Mouse (Mus musculus): ENCODE measurements around the gene Birc6. TPM values are rescaled to one million over a fixed set of nuclear protein-coding genes. Genes with fewer than 3 reads are reported as not detected.

Birc6 gene
- polyA plus RNA-seq, 1 experiment from 2014 or later = 97.1 TPM

GRCm38 (mm10) chr17:74716643-74717042, 188.5 kb downstream of the Birc6 start:
- ATAC-seq = no peak
- Histone ChIP-seq H3K4me1 (replicated peaks) (peaks cover 7% of the 10 kb centered on the region), H3K4me2 (replicated peaks) (peak overlapping the region; percentile 69; the same call in 1 of the 2 replicates), H3K9me3 (no peaks in the 10 kb centered on the region), H3K4me3 (replicated peaks) (0 out of 2 replicates have a peak overlapping the region, but pooled peaks have one; percentile 82), H3K27me3 (0 out of 2 replicates have a peak, but pooled peaks cover 13% of the 10 kb centered on the region), H3K9ac (replicated peaks) (no peak overlapping the region), H3K36me3 (peaks cover 3% of the 10 kb centered on the region), H3K27ac (no peak overlapping the region)
- 74% methylated on average over 3 of the region's 3 CpGs for WGBS

GRCm38 (mm10) chr17:74717091-74717617, 189.1 kb downstream of the Birc6 start:
- peak overlapping the region; percentile 69 for H3K4me2 ChIP-seq (replicated peaks)
- peak; percentile 10; the same call in 1 of the 2 replicates for ATAC-seq
- H3K27ac ChIP-seq = no peak overlapping the region
- peak overlapping the region; percentile 82 for H3K4me3 ChIP-seq (replicated peaks)
- no peaks in the 10 kb centered on the region for H3K9me3 ChIP-seq
- H3K9ac ChIP-seq (replicated peaks) = peak overlapping the region; percentile 55; the same call in 1 of the 2 replicates
- H3K27me3 ChIP-seq = 0 out of 2 replicates have a peak, but pooled peaks cover 13% of the 10 kb centered on the region
- H3K4me1 ChIP-seq (replicated peaks) = peaks cover 7% of the 10 kb centered on the region
- WGBS = 9% methylated on average over 14 of the region's 14 CpGs
- peaks cover 8% of the 10 kb centered on the region for H3K36me3 ChIP-seq

DNA sequence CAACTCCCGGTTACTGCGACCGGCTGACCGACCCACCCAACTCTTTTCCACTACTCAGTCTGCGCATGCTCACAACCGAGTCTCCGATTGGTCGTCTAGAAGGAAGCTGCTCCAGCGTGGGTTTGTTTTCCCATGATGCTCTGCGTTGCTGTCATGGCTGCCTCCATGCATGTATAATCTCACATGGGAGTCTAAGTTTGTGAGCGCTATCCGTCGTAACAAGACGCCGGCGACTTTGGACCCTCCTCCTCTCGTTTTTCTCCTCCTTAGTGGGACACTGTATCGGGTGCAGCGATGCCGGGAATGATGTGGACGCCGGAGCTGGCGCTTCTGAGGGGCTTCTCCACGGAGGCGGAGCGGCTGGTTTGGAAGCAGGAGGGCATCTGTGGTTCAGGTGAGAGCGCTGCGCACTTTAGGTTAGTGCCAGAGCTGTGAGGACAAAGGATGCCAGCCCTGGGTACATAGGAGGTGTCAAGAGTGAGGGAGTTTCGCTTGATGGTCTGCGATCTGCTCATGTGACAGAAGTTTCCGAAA, 189.6 kb downstream of the Birc6 start, which contains the start of gene Ttc27:
Gene Ttc27, plus strand, starts transcription at position 115 of the 534 bp plus-strand sequence.
- peak within 1 kb of the TSS; percentile 69 for H3K4me2 ChIP-seq (replicated peaks)
- H3K27ac ChIP-seq = no peak within 1 kb of the TSS
- peaks cover 11% of the 10 kb centered on the region for H3K36me3 ChIP-seq
- peaks cover 7% of the 10 kb centered on the region for H3K4me1 ChIP-seq (replicated peaks)
- H3K9ac ChIP-seq (replicated peaks) = peak within 1 kb of the TSS; percentile 56
- H3K27me3 ChIP-seq = 0 out of 2 replicates have a peak, but pooled peaks cover 13% of the 10 kb centered on the region
- no peaks in the 10 kb centered on the region for H3K9me3 ChIP-seq
- peak within 1 kb of the TSS; percentile 82 for H3K4me3 ChIP-seq (replicated peaks)
- ATAC-seq = peak; percentile 92
- under 1% methylated on average over 31 of the region's 31 CpGs for WGBS

DNA sequence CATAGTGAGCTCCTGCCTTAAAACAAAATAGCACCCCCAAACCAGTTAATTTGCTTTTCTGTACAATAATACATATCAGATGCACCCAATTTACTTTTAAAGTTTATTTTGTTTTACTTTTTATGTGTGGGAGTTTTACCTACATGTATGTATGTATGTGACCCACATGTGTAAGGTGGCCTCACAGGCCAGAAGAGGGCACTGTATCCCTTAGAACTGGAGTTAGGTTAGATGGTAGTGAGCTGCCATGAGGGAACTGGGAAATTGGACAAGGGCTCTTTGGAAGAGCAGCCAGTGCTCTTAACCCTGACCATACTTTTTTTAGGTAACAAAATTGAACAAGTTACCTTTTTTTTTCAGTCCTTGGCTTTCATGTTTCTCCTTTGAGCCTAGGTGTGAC, 204.8 kb downstream of the Birc6 start:
- no peaks in the 10 kb centered on the region for H3K9me3 ChIP-seq
- H3K4me1 ChIP-seq (replicated peaks) = no peaks in the 10 kb centered on the region
- H3K27me3 ChIP-seq = no peaks in the 10 kb centered on the region
- no peak overlapping the region for H3K4me2 ChIP-seq (replicated peaks)
- no peak overlapping the region for H3K27ac ChIP-seq
- H3K9ac ChIP-seq (replicated peaks) = no peak overlapping the region
- H3K4me3 ChIP-seq (replicated peaks) = no peak overlapping the region
- peaks cover 13% of the 10 kb centered on the region; the same call in 1 of the 2 replicates for H3K36me3 ChIP-seq
- no peak for ATAC-seq

GRCm38 (mm10) chr17:74735392-74735791, 207.3 kb downstream of the Birc6 start:
- H3K27ac ChIP-seq = no peak overlapping the region
- H3K36me3 ChIP-seq = peaks cover 17% of the 10 kb centered on the region; the same call in 1 of the 2 replicates
- H3K4me3 ChIP-seq (replicated peaks) = no peak overlapping the region
- no peaks in the 10 kb centered on the region for H3K4me1 ChIP-seq (replicated peaks)
- H3K4me2 ChIP-seq (replicated peaks) = no peak overlapping the region
- H3K9me3 ChIP-seq = no peaks in the 10 kb centered on the region
- H3K27me3 ChIP-seq = no peaks in the 10 kb centered on the region
- no peak overlapping the region for H3K9ac ChIP-seq (replicated peaks)
- no peak for ATAC-seq
- WGBS = 93% methylated on average over 11 of the region's 11 CpGs

- 85% methylated on average over 1 of the region's 1 CpGs for WGBS
- Histone ChIP-seq H3K4me3 (replicated peaks) (no peak overlapping the region), H3K9me3 (no peaks in the 10 kb centered on the region), H3K4me1 (replicated peaks) (no peaks in the 10 kb centered on the region), H3K4me2 (replicated peaks) (no peak overlapping the region), H3K27me3 (no peaks in the 10 kb centered on the region), H3K9ac (replicated peaks) (no peak overlapping the region), H3K27ac (no peak overlapping the region), H3K36me3 (0 out of 2 replicates have a peak, but pooled peaks cover 4% of the 10 kb centered on the region)
- no peak for ATAC-seq
Measured at GRCm38 (mm10) chr17:74749659-74750058, 221.6 kb downstream of the Birc6 start.

GRCm38 (mm10) chr17:74751026-74751425, 222.9 kb downstream of the Birc6 start:
- WGBS = 90% methylated on average over 4 of the region's 4 CpGs
- no peak for ATAC-seq
- no peak overlapping the region for H3K4me3 ChIP-seq (replicated peaks)
- H3K4me2 ChIP-seq (replicated peaks) = no peak overlapping the region
- no peaks in the 10 kb centered on the region for H3K27me3 ChIP-seq
- 0 out of 2 replicates have a peak, but pooled peaks cover 4% of the 10 kb centered on the region for H3K36me3 ChIP-seq
- no peak overlapping the region for H3K27ac ChIP-seq
- no peaks in the 10 kb centered on the region for H3K4me1 ChIP-seq (replicated peaks)
- no peaks in the 10 kb centered on the region for H3K9me3 ChIP-seq
- H3K9ac ChIP-seq (replicated peaks) = no peak overlapping the region

Other genes with a start within 250 kb of the Birc6 start
- 66.3 and 66.7 TPM in 2 replicates for gene Memo1, start 232.8 kb upstream of the Birc6 start, polyA plus RNA-seq (2015; fragmentation: Nextera tagmentation; extraction: Ambion mirVana)
- gene Dpy30, start 204.4 kb upstream of the Birc6 start, polyA plus RNA-seq (2015; fragmentation: Nextera tagmentation; extraction: Ambion mirVana) = 213 and 220 TPM in 2 replicates
- 27.5 and 30.0 TPM in 2 replicates for gene Spast, start 189.3 kb upstream of the Birc6 start, polyA plus RNA-seq (2015; fragmentation: Nextera tagmentation; extraction: Ambion mirVana)
- gene Slc30a6, start 132.7 kb upstream of the Birc6 start, polyA plus RNA-seq (2015; fragmentation: Nextera tagmentation; extraction: Ambion mirVana) = 29.9 and 33.6 TPM in 2 replicates
- 0.31 and 0.39 TPM in 2 replicates for gene Nlrc4, start 69.2 kb upstream of the Birc6 start, polyA plus RNA-seq (2015; fragmentation: Nextera tagmentation; extraction: Ambion mirVana)
- gene Yipf4, start 38.8 kb upstream of the Birc6 start, polyA plus RNA-seq (2015; fragmentation: Nextera tagmentation; extraction: Ambion mirVana) = 54.1 and 58.2 TPM in 2 replicates
- gene Ttc27, start 189.4 kb downstream of the Birc6 start, polyA plus RNA-seq (2015; fragmentation: Nextera tagmentation; extraction: Ambion mirVana) = 16.1 and 20.2 TPM in 2 replicates